Mouse (Mus musculus) ovary, postnatal 14 days (tissue): ENCODE data around the gene Hdac6.

ENCODE experiments used
- DNase-seq: peaks from one replicate; pipeline ENCODE4 v3.0.0; 2022; ENCODE audit warnings: low spot score

Gene Hdac6

DNA sequence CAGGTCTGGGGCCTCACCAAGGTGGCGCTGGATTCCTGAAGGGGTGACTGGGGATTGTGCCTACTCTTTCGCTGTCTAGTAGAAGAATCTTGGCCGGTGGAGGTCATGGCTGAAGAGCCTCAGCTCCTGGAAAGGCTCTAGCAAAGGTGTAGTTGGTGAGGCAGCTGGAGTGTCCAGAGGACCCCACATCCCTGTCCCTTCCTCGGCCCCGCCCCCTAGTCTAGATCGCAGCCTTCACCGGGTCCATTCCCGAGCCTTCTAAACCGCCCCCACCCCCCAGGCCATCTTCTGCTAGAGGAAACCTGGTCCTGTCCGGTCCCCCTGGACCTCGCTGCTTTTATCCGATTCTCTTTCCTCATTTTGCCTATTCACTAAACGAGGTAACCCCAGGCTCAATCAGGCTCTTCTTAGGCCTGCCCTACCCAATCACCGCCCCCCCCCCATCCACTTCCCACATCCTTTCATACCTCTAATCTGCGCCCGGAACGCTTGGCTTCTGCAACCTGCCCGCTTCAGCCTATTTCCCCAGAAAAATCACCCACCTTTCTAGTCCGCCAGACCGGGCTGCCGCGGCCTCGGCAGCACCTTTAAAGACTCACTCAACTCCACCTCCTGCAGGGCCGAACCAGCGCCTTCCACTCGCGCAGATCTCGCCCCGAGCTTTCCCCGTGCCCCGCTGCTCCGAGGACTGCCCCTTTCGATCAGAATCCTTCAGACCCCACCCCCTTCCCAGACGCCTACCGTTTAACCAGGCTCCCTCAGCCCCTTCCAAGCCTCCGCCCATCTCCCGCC lies at the start of gene Hdac6:
Hdac6 (minus strand) TSS at position 782 of the 792 bp plus-strand sequence.
- DNase-seq = no peak

DNA sequence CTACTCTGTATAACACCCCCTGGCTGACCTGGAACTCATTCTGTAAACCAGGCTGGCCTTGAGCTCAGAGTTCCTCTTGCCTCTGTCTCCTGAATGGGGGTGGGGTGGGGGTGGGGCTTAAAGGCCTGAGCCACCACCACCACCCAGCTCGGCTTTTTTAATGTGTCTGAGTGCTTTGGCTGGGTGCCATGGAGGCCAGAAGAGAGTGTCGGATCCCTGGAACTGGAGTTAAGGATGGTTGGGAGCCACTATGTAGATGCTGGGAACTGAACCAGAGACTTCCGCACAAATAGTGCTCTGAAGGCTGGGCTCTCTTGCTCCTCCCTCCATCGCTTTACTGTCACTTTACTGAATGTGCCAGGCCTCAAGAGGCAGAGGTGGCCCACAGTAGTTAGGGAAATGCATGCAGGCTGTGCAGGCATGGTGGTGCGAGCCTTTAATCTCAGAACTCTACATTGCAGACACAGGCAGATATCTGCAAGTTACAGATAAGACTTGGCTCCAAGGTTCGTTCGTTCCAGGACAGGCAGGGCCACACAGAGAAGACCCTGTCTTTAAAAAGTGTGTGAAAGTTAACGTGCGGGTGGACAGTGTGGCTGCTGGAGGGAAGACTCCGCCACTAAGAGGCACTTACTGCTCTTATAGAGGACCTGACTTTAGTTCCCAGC lies 45.5 kb upstream of the Hdac6 start:
- no peak for DNase-seq

DNA sequence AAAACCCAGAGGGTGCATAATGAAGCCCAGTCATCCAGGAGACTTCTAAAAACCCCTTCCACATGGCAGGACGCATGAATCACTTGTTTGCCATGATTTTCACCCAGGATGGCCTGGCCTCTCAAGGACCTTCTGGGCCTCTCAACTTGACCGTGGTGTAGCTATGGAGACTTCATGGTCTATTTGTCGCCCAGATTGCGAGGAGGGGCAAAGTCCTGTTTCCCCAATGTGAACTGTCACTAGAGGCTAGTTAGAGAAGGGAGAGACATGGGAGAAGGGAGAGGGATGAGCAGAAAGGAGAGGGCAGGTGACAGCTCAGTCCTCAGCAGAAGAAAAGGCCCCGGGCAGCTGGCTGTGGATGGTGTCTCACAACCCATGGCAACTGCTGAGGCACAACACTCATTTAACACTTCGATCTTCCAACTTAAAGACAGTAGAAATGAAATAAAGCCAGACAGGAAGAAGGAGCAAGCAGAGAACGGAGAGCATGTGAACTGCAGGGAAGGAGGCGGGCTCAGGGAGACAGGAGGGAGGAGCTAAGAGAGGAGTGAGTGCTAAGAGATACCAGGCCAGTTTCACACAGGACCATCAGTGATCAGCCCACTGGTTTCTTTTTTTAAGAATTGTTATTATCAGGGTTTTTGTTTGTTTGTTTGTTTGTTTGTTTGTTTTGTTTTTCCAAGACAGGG lies 44.8 kb upstream of the Hdac6 start:
- no peak for DNase-seq

DNA sequence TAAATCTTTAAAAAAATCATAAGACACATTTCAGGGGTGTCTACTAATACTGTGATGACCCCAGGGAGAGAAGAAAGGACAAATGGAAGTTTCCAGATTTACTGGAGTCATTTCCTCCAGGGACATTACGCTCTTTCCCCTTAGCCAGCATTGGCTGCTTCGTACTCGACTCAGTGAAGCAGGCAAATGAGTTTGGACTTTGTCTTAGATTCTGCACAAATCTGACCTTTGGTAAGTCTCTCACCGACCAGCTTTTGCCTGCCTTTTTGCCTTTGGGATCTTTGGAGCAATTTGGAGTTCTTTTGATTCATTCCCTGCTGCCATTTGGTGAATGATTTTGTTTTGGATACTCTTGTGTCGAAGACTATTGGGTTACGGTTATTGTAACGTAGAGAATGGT lies 33.7 kb upstream of the Hdac6 start:
- no peak for DNase-seq

DNA sequence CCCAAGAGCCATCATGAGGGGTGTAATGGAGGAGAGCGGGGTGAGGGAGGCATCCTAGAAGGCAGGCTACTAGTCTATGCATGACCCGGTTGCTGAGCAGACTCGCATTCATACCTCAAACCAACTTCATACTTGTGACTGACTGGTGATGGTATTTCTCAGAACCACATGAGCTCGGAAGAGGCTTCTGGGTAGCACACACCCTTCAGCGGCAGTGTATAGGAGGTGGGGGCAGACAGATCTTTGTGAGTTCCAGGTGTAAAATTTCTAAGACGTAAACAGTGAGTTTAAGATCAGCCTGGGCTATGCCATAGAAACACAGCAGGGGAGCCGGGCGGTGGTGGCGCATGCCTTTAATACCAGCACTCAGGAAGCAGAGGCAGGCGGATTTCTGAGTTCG lies 30.2 kb upstream of the Hdac6 start, which contains the start of gene Gata1:
Gata1 (minus strand) TSS at position 180 of the 400 bp plus-strand sequence.
- no peak for DNase-seq

DNA sequence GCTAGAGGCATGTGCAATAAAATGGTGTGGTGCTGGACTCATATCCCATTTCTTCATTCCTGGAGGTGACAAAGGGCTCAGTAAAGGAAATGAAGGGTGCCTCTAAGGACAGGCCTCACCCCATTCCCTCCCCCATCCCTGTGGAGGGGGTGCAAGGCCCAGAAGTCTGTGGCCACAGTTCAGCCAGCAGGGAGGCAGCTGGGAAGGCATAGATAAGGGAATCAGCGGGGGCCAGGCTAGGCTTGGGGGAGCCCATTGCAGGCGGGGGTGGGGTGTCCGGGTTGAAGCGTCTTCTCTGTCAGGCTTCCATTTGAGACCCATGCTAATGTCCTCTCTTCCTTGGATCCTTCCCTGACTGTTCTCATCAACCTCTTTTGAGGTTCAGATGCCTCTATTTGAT lies 23.6 kb upstream of the Hdac6 start:
- no peak for DNase-seq

DNA sequence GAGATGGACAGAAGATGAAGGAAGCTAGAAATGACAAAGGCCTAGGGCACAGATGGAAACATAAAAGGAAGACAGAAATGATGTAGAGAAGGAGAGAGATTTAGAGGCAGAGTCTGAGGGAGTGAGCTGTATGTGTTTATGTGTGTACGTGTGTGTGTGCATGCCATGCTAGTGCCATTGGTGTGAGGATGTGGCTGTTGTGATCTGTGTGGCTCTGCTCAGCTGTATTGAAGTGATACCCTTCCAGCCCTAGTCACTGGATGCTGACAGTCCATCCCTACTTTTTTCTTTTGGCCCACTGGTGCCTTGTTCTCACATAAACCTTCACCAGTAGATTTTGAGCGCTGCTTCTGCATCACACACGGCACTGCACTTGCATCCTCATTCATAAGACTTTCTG lies 21.2 kb upstream of the Hdac6 start:
- DNase-seq = no peak

DNA sequence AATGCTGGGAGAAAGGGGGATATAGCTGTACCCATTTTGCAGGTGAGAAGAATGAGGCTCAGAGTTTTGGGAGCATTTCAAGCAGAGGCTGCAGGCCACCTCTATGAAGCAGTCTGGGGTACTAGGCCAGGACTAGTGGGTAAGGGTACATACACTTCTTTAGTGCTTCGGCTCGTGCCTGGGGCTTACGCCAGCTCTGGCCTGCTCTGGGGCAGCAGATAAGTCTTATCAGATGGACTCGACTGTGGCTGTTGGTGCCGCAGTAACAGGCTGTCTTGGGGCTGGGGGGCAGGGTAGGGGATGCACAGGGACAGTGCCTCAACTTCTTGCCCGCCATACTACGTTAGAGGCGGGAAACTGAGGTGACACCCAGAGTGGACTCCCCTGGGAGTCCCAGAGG lies 20.5 kb upstream of the Hdac6 start:
- no peak for DNase-seq

DNA sequence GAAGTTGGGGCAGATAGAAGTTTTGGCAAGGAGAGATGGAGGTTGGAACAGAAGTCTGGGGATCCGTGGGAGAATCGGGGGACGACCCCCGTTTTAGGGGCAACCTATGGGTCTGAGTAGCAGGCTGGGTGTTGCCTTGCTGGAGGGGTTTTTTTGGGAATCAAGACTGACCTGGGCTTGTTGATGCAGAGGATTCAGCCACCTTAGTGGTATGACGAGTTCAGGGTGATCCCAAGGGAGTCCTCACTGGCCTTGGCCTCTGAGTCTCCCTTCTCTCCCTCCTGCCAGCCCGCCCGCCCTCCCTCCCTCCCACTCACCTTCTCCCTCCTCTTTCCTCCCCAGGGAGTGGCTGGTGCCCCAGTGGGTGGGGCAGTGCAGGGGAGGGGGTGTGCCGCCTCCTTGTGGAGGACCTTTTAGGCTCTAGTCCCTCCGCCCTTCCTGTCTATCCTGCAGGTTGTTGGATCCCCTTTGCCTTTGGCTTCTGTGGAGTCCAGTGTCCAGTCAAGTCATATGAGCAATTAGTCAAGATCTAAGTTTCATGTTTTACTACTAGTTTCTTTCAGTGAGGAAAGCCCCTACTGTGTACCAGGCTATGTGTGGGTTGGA lies 20.0 kb upstream of the Hdac6 start:
- DNase-seq = no peak

DNA sequence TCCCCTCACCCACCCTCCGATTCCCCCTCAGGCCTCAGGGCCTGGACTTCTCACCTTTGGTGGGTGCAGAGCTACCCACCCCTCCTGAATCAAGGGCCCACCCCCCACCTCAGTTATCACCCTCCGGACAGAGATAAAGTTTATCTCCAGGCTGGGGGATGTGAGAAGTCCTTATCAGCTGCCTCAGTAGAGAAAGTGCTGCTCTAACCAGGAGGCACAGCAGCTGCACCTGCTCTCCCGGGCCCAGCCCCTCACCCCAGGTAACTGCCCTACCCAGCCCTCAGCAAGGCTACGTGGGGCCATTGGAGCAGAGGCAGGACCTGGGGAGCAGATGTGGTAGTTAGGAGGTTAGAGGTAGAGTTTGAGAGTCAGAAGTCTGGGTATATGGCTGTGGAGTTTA lies 18.5 kb upstream of the Hdac6 start:
- no peak for DNase-seq

DNA sequence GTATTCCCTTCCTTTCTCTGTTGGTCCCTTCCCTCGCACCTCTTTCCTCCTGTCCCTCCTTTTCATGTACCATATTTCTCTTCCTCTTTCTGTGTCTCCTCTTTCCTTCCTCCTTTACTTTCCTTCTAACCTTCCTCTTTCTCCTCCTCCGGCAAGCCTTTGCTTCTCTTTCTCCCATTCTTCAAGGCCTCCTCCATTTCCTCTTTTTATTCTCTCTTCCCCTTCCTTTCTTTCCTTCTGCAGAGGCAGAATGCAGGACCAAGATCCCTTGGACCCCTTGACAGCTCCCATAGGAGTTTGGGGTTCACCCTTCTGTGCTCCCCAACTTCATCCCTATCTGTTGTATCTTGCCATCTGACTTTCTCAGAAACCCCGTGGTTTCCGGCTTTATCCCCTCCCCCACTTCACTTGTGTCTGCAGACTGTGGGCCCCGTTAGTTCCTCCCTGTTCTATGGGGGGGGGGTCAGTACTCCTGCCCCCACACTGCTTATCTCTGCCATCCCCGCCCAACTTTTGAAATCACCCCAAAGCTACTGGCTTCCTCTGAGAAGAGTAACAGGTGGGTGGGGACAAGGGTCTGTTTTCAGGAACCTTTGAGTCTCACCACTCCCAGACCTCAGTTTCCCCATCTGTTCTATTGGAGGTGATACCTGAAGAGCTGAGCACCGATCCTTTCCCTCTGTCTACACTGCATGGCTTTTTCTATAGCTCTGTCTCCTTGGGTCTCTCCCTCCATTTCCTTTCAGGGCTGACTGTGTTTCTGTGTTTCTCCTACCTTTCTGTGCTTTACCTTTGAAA lies 16.3 kb upstream of the Hdac6 start:
- no peak for DNase-seq

DNA sequence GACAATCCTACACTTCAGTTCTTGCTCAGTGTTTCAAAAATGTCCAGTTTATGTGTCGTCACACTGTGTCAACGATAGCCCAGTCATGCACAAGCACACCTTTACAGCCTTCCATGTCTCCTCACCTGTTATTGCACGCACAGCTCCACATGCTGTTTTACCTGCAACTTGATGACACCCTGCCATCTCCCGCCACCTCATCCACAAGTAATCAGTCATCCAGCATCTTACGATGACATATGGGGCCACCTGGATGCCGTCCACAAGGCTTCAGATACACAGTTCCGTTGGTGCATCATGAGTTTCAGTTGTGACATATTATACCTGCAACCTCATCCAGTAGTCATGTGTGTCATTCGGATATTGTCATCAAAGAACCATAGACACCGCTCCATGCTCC lies 11.2 kb upstream of the Hdac6 start:
- DNase-seq = no peak

DNA sequence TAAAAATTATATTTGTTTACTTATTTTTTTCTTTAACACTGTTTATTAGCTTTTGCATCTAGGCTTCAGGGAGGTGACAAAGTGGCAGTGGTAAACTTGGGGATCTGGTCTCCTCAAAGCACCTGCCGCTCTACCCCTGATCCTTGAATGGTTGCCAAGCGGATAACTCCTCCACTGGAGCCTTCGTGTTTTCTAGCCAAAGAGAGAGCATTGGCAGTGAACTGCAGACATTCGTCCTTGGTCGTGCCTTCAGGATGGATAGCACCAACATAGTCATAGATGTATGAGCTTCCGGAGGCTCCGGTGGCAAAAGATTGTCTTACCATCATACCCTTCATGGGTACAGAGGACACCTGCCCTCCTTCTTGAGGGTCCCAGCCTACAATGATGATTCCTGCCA lies 2.4 kb upstream of the Hdac6 start:
- no peak for DNase-seq

DNA sequence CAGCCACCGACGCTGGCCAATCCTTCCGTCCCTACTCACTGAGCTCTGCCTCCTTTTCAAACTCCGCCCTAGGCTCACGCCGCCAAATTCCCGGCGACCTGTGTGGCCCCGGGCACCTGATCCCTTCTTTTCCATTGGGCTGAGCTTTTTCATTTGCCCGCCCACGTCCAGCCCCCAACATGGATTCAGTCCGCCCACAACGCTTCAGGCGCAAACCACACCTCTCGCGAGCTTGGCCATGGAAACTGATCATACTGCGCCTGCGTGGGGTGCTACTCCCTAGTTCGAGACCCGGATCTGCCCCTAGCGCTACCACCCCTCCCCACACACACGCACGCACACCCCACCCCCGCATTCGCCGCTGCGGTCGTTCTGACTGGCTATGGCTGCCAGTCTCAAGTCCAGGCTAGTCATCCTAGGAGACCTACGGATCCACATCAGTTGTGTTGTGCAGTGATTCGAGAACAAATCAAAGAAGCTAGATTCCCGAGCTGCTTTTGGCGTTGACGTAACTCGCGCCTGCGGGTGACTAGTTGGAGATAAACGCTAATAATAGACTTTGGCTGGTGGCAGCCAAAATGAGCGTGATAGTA lies 307 bp upstream of the Hdac6 start:
- DNase-seq = peak; percentile 82

DNA sequence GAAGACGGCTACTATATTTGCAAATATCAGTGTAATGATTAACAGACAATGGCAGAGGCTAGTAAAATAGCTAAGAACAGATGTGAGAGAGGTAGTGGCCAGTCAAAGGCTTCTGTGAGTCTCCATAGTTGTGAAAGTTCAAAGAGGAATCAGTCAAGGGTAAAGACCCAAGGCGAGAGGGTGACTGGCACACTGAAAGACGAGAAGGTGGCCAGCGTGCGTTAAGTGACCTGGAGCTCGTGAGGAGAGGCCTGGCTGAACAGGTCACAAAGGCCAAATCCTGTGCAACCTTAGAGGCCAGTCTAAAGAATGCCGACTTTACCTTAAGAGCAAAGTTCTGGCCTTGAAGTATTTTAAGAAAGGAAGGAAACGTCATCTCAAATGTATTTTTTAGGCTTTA lies 2.1 kb downstream of the Hdac6 start:
- DNase-seq = no peak

DNA sequence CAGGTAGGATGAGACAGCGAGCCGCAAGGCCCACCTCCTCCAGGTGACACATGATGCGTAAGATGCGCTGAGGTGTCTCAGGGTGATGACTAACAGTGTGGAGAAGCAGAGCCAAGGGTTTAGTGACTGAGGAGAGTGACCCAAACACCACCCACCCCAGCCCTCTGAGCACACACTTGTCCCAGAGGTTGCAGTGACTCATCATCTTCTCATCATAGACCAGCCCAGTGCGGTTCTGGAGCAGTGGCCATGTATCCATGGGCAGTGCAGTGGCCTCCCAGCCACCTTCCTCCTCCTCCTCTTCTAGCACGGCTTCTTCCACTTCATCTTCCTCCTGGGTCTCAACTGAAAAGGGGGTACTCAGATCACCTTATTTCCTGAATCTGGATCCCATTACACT lies 10.0 kb downstream of the Hdac6 start:
- no peak for DNase-seq

DNA sequence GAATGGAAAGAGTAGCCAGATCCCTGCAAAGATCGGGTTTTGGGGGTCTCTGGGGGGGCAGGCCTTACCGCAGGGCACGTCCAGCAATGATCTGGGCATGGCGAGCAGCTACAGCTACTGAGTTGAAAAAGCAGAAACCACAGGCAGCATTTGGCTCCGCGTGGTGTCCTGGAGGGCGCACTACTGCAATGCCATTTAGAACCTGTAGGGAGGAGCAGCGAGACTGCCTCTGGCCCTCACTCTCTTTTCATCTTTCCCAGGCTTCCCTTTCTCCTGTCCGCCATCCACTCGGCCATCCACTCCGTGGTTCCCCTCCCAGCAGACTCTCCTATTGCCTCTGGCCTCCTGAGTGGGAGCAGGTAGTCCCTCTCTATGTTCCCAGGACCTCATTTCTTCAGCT lies 10.8 kb downstream of the Hdac6 start:
- DNase-seq = no peak

DNA sequence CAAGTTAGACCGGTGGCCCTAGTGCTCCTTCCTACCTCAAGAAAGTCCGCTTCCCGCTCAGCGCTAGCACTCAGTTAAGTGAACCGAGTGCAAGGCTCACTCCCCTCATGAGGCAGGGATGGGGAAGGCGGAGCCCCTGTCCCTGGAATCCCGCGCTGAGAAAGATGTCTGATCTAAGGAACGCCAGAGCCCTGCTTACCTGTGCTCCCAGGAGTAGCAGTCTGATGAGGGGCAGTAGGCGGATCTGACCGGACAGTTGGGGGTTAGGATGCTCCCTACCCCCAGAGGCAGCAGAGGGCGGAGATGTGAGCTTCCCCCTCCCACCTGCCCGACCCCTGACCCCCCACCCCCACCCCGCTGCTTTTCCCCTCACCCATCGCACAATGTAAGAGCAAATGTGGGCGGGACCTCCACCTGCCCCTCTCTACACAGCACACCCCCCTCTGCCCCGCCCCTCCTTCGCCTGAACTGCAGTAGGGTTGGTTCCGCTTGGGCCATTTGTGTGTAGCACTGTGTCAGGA lies 19.4 kb downstream of the Hdac6 start, which contains the start of gene Eras:
Eras (minus strand) TSS at position 338 of the 521 bp plus-strand sequence.
- DNase-seq = no peak

DNA sequence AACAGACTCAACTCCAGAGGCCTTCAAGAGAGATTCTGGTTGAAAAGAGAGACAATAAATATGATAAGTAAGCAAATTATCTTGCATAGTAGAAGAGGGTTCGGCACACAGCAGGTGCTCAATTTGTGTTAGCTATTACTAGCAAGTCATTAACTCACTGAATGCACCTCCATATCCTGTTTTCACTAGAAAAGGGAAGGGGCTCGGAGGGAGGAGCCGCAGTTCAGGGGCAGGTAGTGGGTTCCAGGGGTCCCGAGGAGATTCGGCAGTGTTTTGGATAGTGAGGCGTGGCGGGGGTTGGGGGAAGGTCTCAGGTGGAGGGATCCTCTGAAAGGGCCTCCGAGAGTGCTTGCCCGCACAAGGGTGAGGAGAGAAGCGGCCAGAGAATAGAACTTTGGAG lies 20.6 kb downstream of the Hdac6 start:
- no peak for DNase-seq

DNA sequence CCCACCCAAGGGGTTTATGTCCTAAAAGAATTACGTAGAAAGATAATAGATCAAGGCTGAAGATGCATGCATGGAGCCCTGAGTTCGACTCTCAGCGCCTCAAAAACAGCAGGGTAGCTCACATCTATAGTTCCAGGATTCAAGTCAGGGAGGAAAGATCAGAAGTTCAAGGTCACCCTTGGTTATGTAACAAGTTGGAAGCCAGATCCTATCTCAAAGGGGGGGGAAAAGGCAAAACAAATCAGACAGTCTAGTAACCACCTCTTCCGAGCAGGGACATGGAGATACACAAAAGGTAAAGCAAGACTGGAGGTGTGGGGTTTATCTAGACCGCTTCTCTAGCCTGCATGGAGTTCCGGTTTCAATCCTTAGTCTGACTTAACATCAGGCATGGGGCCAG lies 21.4 kb downstream of the Hdac6 start:
- DNase-seq = no peak

DNA sequence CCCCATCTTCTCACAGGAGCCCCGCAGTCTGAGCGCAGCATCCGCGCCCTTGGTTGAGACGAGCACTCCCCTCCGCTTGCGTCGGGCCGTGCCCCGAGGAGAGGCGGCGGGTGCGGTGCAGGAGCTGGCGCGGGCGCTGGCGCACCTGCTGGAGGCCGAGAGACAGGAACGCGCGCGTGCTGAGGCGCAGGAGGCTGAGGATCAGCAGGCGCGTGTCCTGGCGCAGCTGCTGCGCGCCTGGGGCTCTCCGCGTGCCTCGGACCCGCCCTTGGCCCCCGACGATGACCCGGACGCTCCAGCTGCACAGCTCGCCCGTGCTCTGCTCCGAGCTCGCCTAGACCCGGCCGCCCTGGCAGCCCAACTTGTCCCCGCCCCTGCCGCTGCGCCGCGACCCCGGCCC lies 25.7 kb downstream of the Hdac6 start:
- no peak for DNase-seq
